Mouse (Mus musculus) CH12F3 (cell line): ENCODE data around the gene Zbtb16.

Experiments used
- in situ Hi-C: fragments of 300-500 bp; cut with MboI; formaldehyde crosslinking; loops from 2 replicates; pipeline ENCODE4 v1.14.3; 2020; ENCODE audit warnings: low sequenced_read_pairs

Gene Zbtb16

GRCm38 (mm10) chr9:48773130-48773529 lies 62.9 kb downstream of the Zbtb16 start:
- in situ Hi-C loops = no loop called here

- in situ Hi-C loops = no loop called here
Measured at GRCm38 (mm10) chr9:48771504-48771903, 64.5 kb downstream of the Zbtb16 start.

GRCm38 (mm10) chr9:48768965-48769364 lies 67.1 kb downstream of the Zbtb16 start:
- in situ Hi-C loops = no loop called here

- in situ Hi-C loops = no loop called here
Measured at GRCm38 (mm10) chr9:48767666-48768432, 68.2 kb downstream of the Zbtb16 start.

GRCm38 (mm10) chr9:48765927-48766326 lies 70.1 kb downstream of the Zbtb16 start:
- in situ Hi-C loops = no loop called here

- in situ Hi-C loops = no loop called here
Measured at GRCm38 (mm10) chr9:48764311-48764710, 71.7 kb downstream of the Zbtb16 start.

GRCm38 (mm10) chr9:48761732-48762637 lies 74.0 kb downstream of the Zbtb16 start:
- in situ Hi-C loops = no loop called here

- in situ Hi-C loops = no loop called here
Measured at GRCm38 (mm10) chr9:48761175-48761556, 74.9 kb downstream of the Zbtb16 start.

GRCm38 (mm10) chr9:48760449-48761174 lies 75.4 kb downstream of the Zbtb16 start:
- in situ Hi-C loops = no loop called here

GRCm38 (mm10) chr9:48759098-48759497 lies 76.9 kb downstream of the Zbtb16 start:
- in situ Hi-C loops = no loop called here

GRCm38 (mm10) chr9:48757650-48758580 lies 78.1 kb downstream of the Zbtb16 start:
- in situ Hi-C loops = no loop called here

- in situ Hi-C loops = no loop called here
Measured at GRCm38 (mm10) chr9:48756261-48756812, 79.7 kb downstream of the Zbtb16 start.

- in situ Hi-C loops = no loop called here
Measured at GRCm38 (mm10) chr9:48755438-48756070, 80.5 kb downstream of the Zbtb16 start.

- in situ Hi-C loops = no loop called here
Measured at GRCm38 (mm10) chr9:48754418-48754817, 81.6 kb downstream of the Zbtb16 start.

GRCm38 (mm10) chr9:48753881-48754280 lies 82.1 kb downstream of the Zbtb16 start:
- in situ Hi-C loops = no loop called here

- in situ Hi-C loops = no loop called here
Measured at GRCm38 (mm10) chr9:48751900-48752299, 84.1 kb downstream of the Zbtb16 start.

GRCm38 (mm10) chr9:48749666-48750065 lies 86.4 kb downstream of the Zbtb16 start:
- in situ Hi-C loops = no loop called here

- in situ Hi-C loops = no loop called here
Measured at GRCm38 (mm10) chr9:48749168-48749567, 86.9 kb downstream of the Zbtb16 start.

- in situ Hi-C loops = no loop called here
Measured at GRCm38 (mm10) chr9:48748761-48749160, 87.3 kb downstream of the Zbtb16 start.
